In genomic region chr6:122471461-122471860, GRCm38 (mm10) we compare ENCODE assay signal across 6 mouse cellular contexts. TPM values are rescaled to one million over a fixed set of nuclear protein-coding genes. Genes with fewer than 3 reads are reported as not detected.
"Had no signal": no experiment of that assay in that cellular context is flagged by ENCODE, and none has a peak within 500 bp of the region (broad histone marks: within the 10 kb centered on the region; RNA-seq: fewer than 3 reads in every experiment).

No protein-coding gene starts in this region.

RNA-seq across cellular contexts. Expression of gene Rimklb, which starts 27.1 kb away (rescaled TPM):
- total RNA-seq: heart, postnatal 25 days; hematopoietic stem cell, adult 5-6 weeks had no signal

RNA-seq across cellular contexts. Expression of gene Mfap5, which starts 34.2 kb away (rescaled TPM):
- total RNA-seq: hematopoietic stem cell, adult 5-6 weeks; layer of hippocampus, adult 18-20 months; layer of hippocampus, adult 2 months; layer of hippocampus, postnatal 36 days had no signal
- polyA plus RNA-seq: inflammation-experienced regulatory T-cells, adult 6 months had no signal
